Mouse (Mus musculus) kidney, embryonic 15.5 days (tissue): ENCODE results near the gene Topaz1. TPM values are rescaled to one million over a fixed set of nuclear protein-coding genes. Genes with fewer than 3 reads are reported as not detected.
"Not testable (repeated sequence)": the region's sequence is repeated elsewhere in the genome, so short reads cannot be mapped to it uniquely, and the experiment has no call there.

Experiments used
- ATAC-seq: fragments of 200-750 bp; cut with Nextera tagmentation; replicated peaks from 2 replicates; pipeline ENCODE4 v1.8.0; 2017; ENCODE audit warnings: moderate TSS enrichment; ENCODE audit not compliant: low FRiP score
- H3K27ac ChIP-seq: fragments of 300-500 bp; sonication (generic); 2 replicates; pipeline ENCODE4 v1.5.1; 2015; ENCODE audit warnings: mild to moderate bottlenecking, inconsistent platforms
- H3K27me3 ChIP-seq: fragments of 300-500 bp; sonication (generic); 2 replicates; pipeline ENCODE4 v1.6.1; 2015; ENCODE audit warnings: inconsistent platforms
- H3K36me3 ChIP-seq: fragments of 300-500 bp; sonication (generic); 2 replicates; pipeline ENCODE4 v1.6.1; 2015; ENCODE audit warnings: inconsistent platforms
- H3K4me1 ChIP-seq: fragments of 300-500 bp; sonication (generic); 2 replicates; pipeline ENCODE4 v1.6.1; 2015; ENCODE audit warnings: inconsistent platforms
- H3K4me2 ChIP-seq: fragments of 300-500 bp; sonication (generic); 2 replicates; pipeline ENCODE4 v1.6.1; 2015; ENCODE audit warnings: moderate library complexity, mild to moderate bottlenecking, inconsistent platforms
- H3K4me3 ChIP-seq: fragments of 300-500 bp; sonication (generic); replicated peaks from 2 replicates; pipeline ENCODE4 v1.5.1; 2015; ENCODE audit warnings: mild to moderate bottlenecking, inconsistent platforms
- H3K9ac ChIP-seq: fragments of 300-500 bp; sonication (generic); 2 replicates; pipeline ENCODE4 v1.6.1; 2015; ENCODE audit warnings: mild to moderate bottlenecking, inconsistent platforms
- H3K9me3 ChIP-seq: fragments of 300-500 bp; sonication (generic); replicated peaks from 2 replicates; pipeline ENCODE4 v1.6.1; 2016; ENCODE audit warnings: inconsistent platforms
- WGBS: fragments of 180-500 bp; shearing (Covaris S2); methylation state at CpG from one replicate; pipeline ENCODE4 v1.1.7; 2015; ENCODE audit warnings: mixed read lengths; 5-methylcytosine and 5-hydroxymethylcytosine counted together
- polyA plus RNA-seq: library from polyadenylated mRNA; unstranded; fragments of >200 nt; fragmentation: Nextera tagmentation; extraction: Ambion mirVana; gene quantifications from 2 replicates; pipeline ENCODE4 v1.2.1, GENCODE M21; 2015

Topaz1 gene
- polyA plus RNA-seq, 1 experiment from 2014 or later: not detected

- Histone ChIP-seq H3K36me3 (peaks cover 19% of the 10 kb centered on the region), H3K4me3 (no peak overlapping the region), H3K4me1 (no peaks in the 10 kb centered on the region), H3K4me2 (no peak overlapping the region), H3K9me3 (no peaks in the 10 kb centered on the region), H3K27ac (0 out of 2 replicates have a peak overlapping the region, but pooled peaks have one; percentile 24), H3K9ac (no peak overlapping the region), H3K27me3 (no peaks in the 10 kb centered on the region)
- WGBS: 78% methylated on average over 4 of the region's 4 CpGs
- no peak for ATAC-seq
These were observed 68.2 kb downstream of the Topaz1 start for GRCm38 (mm10) chr9:122815239-122815851.

GRCm38 (mm10) chr9:122823374-122824017 is 76.3 kb downstream of the Topaz1 start:
- H3K4me2 ChIP-seq: no peak overlapping the region
- 87% methylated on average over 5 of the region's 5 CpGs for WGBS
- no peaks in the 10 kb centered on the region for H3K9me3 ChIP-seq
- H3K36me3 ChIP-seq: peaks cover 53% of the 10 kb centered on the region
- H3K27ac ChIP-seq: no peak overlapping the region
- no peaks in the 10 kb centered on the region for H3K27me3 ChIP-seq
- no peaks in the 10 kb centered on the region for H3K4me1 ChIP-seq
- no peak for ATAC-seq
- no peak overlapping the region for H3K9ac ChIP-seq
- H3K4me3 ChIP-seq: no peak overlapping the region

- no peak overlapping the region for H3K27ac ChIP-seq
- no peak overlapping the region for H3K9ac ChIP-seq
- H3K4me3 ChIP-seq: no peak overlapping the region
- H3K36me3 ChIP-seq: peaks cover 45% of the 10 kb centered on the region
- H3K9me3 ChIP-seq: no peaks in the 10 kb centered on the region
- ATAC-seq: no peak
- no peaks in the 10 kb centered on the region for H3K27me3 ChIP-seq
- H3K4me2 ChIP-seq: no peak overlapping the region
- H3K4me1 ChIP-seq: no peaks in the 10 kb centered on the region
- 92% methylated on average over 4 of the region's 4 CpGs for WGBS
These were observed 79.6 kb downstream of the Topaz1 start for GRCm38 (mm10) chr9:122826743-122827142.

GRCm38 (mm10) chr9:122829826-122830380 is 82.8 kb downstream of the Topaz1 start:
- H3K9me3 ChIP-seq: no peaks in the 10 kb centered on the region
- no peaks in the 10 kb centered on the region for H3K4me1 ChIP-seq
- 80% methylated on average over 4 of the region's 4 CpGs for WGBS
- no peak overlapping the region for H3K9ac ChIP-seq
- ATAC-seq: no peak
- H3K4me2 ChIP-seq: no peak overlapping the region
- no peak overlapping the region for H3K4me3 ChIP-seq
- no peaks in the 10 kb centered on the region for H3K27me3 ChIP-seq
- H3K27ac ChIP-seq: no peak overlapping the region
- peaks cover 34% of the 10 kb centered on the region for H3K36me3 ChIP-seq

GRCm38 (mm10) chr9:122836126-122836525 is 89.0 kb downstream of the Topaz1 start:
- H3K9ac ChIP-seq: no peak overlapping the region
- no peaks in the 10 kb centered on the region for H3K9me3 ChIP-seq
- no peak overlapping the region for H3K4me2 ChIP-seq
- H3K36me3 ChIP-seq: no peaks in the 10 kb centered on the region
- 0 out of 2 replicates have a peak, but pooled peaks cover 3% of the 10 kb centered on the region for H3K4me1 ChIP-seq
- H3K27me3 ChIP-seq: no peaks in the 10 kb centered on the region
- no peak overlapping the region for H3K27ac ChIP-seq
- ATAC-seq: no peak
- WGBS: 73% methylated on average over 9 of the region's 9 CpGs
- H3K4me3 ChIP-seq: no peak overlapping the region

GRCm38 (mm10) chr9:122836790-122837189 is 89.6 kb downstream of the Topaz1 start:
- Histone ChIP-seq H3K27me3 (no peaks in the 10 kb centered on the region), H3K27ac (0 out of 2 replicates have a peak overlapping the region, but pooled peaks have one; percentile 1), H3K36me3 (no peaks in the 10 kb centered on the region), H3K4me2 (no peak overlapping the region), H3K9me3 (no peaks in the 10 kb centered on the region), H3K4me3 (no peak overlapping the region), H3K4me1 (0 out of 2 replicates have a peak, but pooled peaks cover 3% of the 10 kb centered on the region), H3K9ac (no peak overlapping the region)
- WGBS: 49% methylated on average over 6 of the region's 6 CpGs
- no peak; the same call in 1 of the 2 replicates for ATAC-seq

- H3K9ac ChIP-seq: no peak overlapping the region
- no peak overlapping the region for H3K4me2 ChIP-seq
- H3K27me3 ChIP-seq: no peaks in the 10 kb centered on the region
- 76% methylated on average over 4 of the region's 4 CpGs for WGBS
- H3K27ac ChIP-seq: 0 out of 2 replicates have a peak overlapping the region, but pooled peaks have one; percentile 1
- 0 out of 2 replicates have a peak, but pooled peaks cover 3% of the 10 kb centered on the region for H3K4me1 ChIP-seq
- H3K36me3 ChIP-seq: no peaks in the 10 kb centered on the region
- no peak overlapping the region for H3K4me3 ChIP-seq
- no peaks in the 10 kb centered on the region for H3K9me3 ChIP-seq
- no peak for ATAC-seq
These were observed 90.1 kb downstream of the Topaz1 start for GRCm38 (mm10) chr9:122837216-122837615.

GRCm38 (mm10) chr9:122837680-122838079 is 90.5 kb downstream of the Topaz1 start:
- Histone ChIP-seq H3K9me3 (no peaks in the 10 kb centered on the region), H3K9ac (no peak overlapping the region), H3K27me3 (no peaks in the 10 kb centered on the region), H3K27ac (no peak overlapping the region), H3K4me2 (no peak overlapping the region), H3K4me1 (0 out of 2 replicates have a peak, but pooled peaks cover 3% of the 10 kb centered on the region), H3K36me3 (no peaks in the 10 kb centered on the region), H3K4me3 (no peak overlapping the region)
- peak; percentile 54; the same call in 1 of the 2 replicates for ATAC-seq
- WGBS: 27% methylated on average over 16 of the region's 16 CpGs

GRCm38 (mm10) chr9:122843760-122844159 is 96.6 kb downstream of the Topaz1 start, which contains the start of gene Gm35549:
Gene Gm35549 (minus strand): TSS chr9:122844035.
- no peaks in the 10 kb centered on the region for H3K4me1 ChIP-seq
- H3K27ac ChIP-seq: no peak within 1 kb of the TSS
- peaks cover 6% of the 10 kb centered on the region for H3K36me3 ChIP-seq
- no peak for ATAC-seq
- H3K9ac ChIP-seq: no peak within 1 kb of the TSS
- no peak within 1 kb of the TSS for H3K4me2 ChIP-seq
- 80% methylated on average over 3 of the region's 3 CpGs for WGBS
- H3K4me3 ChIP-seq: no peak within 1 kb of the TSS
- H3K9me3 ChIP-seq: no peaks in the 10 kb centered on the region; the same call in 1 of the 2 replicates
- H3K27me3 ChIP-seq: no peaks in the 10 kb centered on the region

- no peak overlapping the region for H3K4me3 ChIP-seq
- H3K4me1 ChIP-seq: no peaks in the 10 kb centered on the region
- no peak overlapping the region for H3K9ac ChIP-seq
- H3K27ac ChIP-seq: no peak overlapping the region
- H3K36me3 ChIP-seq: peaks cover 24% of the 10 kb centered on the region
- no peaks in the 10 kb centered on the region for H3K27me3 ChIP-seq
- no peak for ATAC-seq
- no peak overlapping the region for H3K4me2 ChIP-seq
- WGBS: 81% methylated on average over 3 of the region's 3 CpGs
- H3K9me3 ChIP-seq: no peaks in the 10 kb centered on the region; the same call in 1 of the 2 replicates
These were observed 98.5 kb downstream of the Topaz1 start for GRCm38 (mm10) chr9:122845621-122846020.

- no peak for ATAC-seq
These were observed 99.0 kb downstream of the Topaz1 start for GRCm38 (mm10) chr9:122846156-122846555.

GRCm38 (mm10) chr9:122847811-122848311 is 100.7 kb downstream of the Topaz1 start:
- peaks cover 46% of the 10 kb centered on the region for H3K36me3 ChIP-seq
- not testable (repeated sequence) for H3K27ac ChIP-seq, H3K4me3 ChIP-seq, H3K27me3 ChIP-seq, H3K4me1 ChIP-seq, H3K9ac ChIP-seq, H3K4me2 ChIP-seq, H3K9me3 ChIP-seq, ATAC-seq
- 80% methylated on average over 8 of the region's 8 CpGs for WGBS

More at GRCm38 (mm10) chr9:122846156-122846555, 99.0 kb downstream of the Topaz1 start:
- Histone ChIP-seq H3K27me3 (no peaks in the 10 kb centered on the region), H3K9ac (no peak overlapping the region), H3K4me3 (no peak overlapping the region), H3K4me2 (no peak overlapping the region), H3K4me1 (no peaks in the 10 kb centered on the region), H3K27ac (no peak overlapping the region), H3K36me3 (peaks cover 29% of the 10 kb centered on the region), H3K9me3 (no peaks in the 10 kb centered on the region; the same call in 1 of the 2 replicates)
